In the genomic region with DNA sequence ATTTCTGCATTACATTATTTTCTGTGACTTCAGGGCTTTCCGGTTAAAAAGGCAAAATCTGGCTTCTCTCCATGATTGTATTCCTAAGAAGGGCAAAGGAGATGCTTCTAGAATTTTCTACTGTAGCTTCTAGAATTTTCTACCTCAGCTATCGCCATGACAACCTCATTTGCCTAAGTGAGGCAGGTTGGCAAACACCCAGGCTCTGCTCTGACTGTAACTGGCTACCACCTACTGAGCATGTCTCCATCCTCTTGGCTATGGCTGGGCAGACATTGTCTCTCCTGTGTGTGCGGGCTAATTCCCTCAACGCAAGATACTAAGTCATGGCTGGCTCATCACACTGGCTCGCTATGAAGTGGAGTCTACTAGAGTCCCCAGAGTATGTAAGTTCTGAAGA, we compare ENCODE assay signal across 9 mouse cellular contexts. TPM values are rescaled to one million over a fixed set of nuclear protein-coding genes. Genes with fewer than 3 reads are reported as not detected.
A peak's percentile ranks its signal among the peaks of the same experiment; 100 is the strongest.
DNase-seq lines count a peak whose midpoint lies in the region; ATAC-seq lines count a peak whose summit lies in the region.
"Had no signal": no experiment of that assay in that cellular context is flagged by ENCODE, and none has a peak within 500 bp of the region (broad histone marks: within the 10 kb centered on the region; RNA-seq: fewer than 3 reads in every experiment).

No protein-coding gene starts in this region.

- ATAC-seq in megakaryocyte progenitor cell, adult 5-6 weeks (replicated peaks; ENCODE audit: poor library complexity): no peak

- DNase-seq in kidney, postnatal 14 days: peak; percentile 10
- DNase-seq in kidney, adult 18-20 months: no peak
- peak; percentile 12 for DNase-seq in brain, embryonic 18.5 days (ENCODE audit: low read depth, low spot score)
- DNase-seq in layer of hippocampus, adult 8-10 months (ENCODE audit: low spot score in 2 of 2): peak; percentile 31 to 38
- DNase-seq in right cerebral cortex, adult 2 months (ENCODE audit: low spot score in 2 of 2): peak; percentile 36 to 59
- DNase-seq in adrenal gland, postnatal 14 days: no peak
- DNase-seq in retina, embryonic 14.5 days (ENCODE audit: low spot score): no peak
- DNase-seq: gastrocnemius, postnatal 14 days had no signal

RNA-seq across cellular contexts. Expression of a gene that starts 30.1 kb away (rescaled TPM):
- 1 to 10 TPM; 1.1 to 2.8 (median 2.0) TPM for total RNA-seq in layer of hippocampus, adult 8-10 months (2022)
- total RNA-seq in adrenal gland, postnatal 14 days (2021): 0.56 and 0.82 TPM in 2 replicates
- 0.47 and 0.56 TPM in 2 replicates for total RNA-seq in megakaryocyte progenitor cell, adult 5-6 weeks (2015)
- total RNA-seq in megakaryocyte progenitor cell, adult 5-6 weeks (2017): 1.2 and 2.1 TPM in 2 replicates

Comparison
In these comparisons a context has a peak if more than half of its experiments do, and no peak if none do; other contexts are left out.
1. DNase-seq: peak in kidney, postnatal 14 days (single experiment), brain, embryonic 18.5 days (single experiment), layer of hippocampus, adult 8-10 months (2 of 2) and right cerebral cortex, adult 2 months (2 of 2); none in kidney, adult 18-20 months (single experiment), adrenal gland, postnatal 14 days (single experiment) and retina, embryonic 14.5 days (single experiment).